Mouse (Mus musculus) embryonic fibroblast, embryonic 13.5 days (primary cell): ENCODE data around the gene Cetn3. TPM values are rescaled to one million over a fixed set of nuclear protein-coding genes. Genes with fewer than 3 reads are reported as not detected.

Source experiments
- H3K27ac ChIP-seq: 2 replicates; pipeline ENCODE4 v1.5.1; 2012; ENCODE audit warnings: low read length, control low read depth, inconsistent platforms; ENCODE audit not compliant: insufficient read depth
- H3K4me1 ChIP-seq: 2 replicates; pipeline ENCODE4 v1.6.1; 2011; ENCODE audit warnings: low read length; ENCODE audit not compliant: control insufficient read depth, insufficient read depth
- H3K4me3 ChIP-seq: 2 replicates; pipeline ENCODE4 v1.5.1; 2011; ENCODE audit warnings: mild to moderate bottlenecking, control low read depth, low read length; ENCODE audit not compliant: insufficient read depth
- CTCF ChIP-seq: IDR thresholded peaks from 2 replicates; pipeline ENCODE4 v1.5.1; 2011; ENCODE audit warnings: mild to moderate bottlenecking, control low read depth, low read length, moderate library complexity, borderline replicate concordance; ENCODE audit not compliant: insufficient read depth
- POLR2A ChIP-seq: IDR thresholded peaks from 2 replicates; pipeline ENCODE4 v1.6.1; 2011; ENCODE audit warnings: low read depth, mild to moderate bottlenecking, control low read depth, low read length, moderate library complexity
- polyA plus RNA-seq: library from polyadenylated mRNA; stranded (reverse); fragments of >200 nt; gene quantifications from 2 replicates; pipeline ENCODE4 v1.2.4, GENCODE M21; 2011; ENCODE audit warnings: low read depth; ENCODE audit not compliant: missing spikeins, insufficient read length

Cetn3 gene
- polyA plus RNA-seq, 1 experiment, result 135 TPM

DNA sequence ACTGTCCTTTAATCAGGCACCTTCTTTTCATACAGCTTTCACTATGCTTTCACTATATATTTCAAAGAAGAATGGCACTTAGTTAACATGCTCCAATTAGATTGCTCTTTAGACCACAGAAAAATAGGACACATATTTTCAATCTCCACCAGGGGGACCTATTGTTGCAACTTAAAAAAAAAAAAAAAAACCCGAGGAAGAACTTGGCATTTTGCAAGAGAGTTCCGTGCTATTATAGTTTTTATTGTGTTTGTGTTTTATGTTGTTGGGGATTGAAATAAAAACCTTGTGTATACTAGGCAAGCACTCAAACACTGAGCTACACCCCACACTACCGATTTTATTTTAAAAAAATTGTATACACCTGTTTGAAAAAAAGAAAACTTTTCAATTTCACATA, 18.2 kb downstream of the Cetn3 start:
- Histone ChIP-seq H3K4me3 (no peak overlapping the region), H3K27ac (no peak overlapping the region), H3K4me1 (no peaks in the 10 kb centered on the region)
- no peak for TF ChIP-seq CTCF
- no peak for TF ChIP-seq POLR2A

DNA sequence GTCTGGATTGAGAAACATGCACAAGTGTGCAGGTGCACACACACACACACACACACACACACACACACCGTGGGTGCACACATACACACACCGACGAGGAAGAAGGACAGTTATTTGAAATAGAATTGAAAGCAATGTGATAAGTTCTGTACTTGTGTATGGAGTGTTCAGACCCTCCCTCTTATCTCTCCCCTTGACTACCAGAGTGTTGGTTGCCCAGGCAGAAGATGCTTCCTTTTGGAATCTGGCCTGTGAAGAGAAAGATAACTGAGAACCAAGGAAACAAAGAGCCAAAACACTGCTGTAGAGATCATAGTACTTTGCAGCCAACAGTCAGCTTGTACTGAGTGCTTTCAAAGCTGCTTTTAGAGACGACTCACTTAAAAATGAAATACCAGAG, 20.8 kb downstream of the Cetn3 start:
- H3K4me1 ChIP-seq, result no peaks in the 10 kb centered on the region
- no peak for TF ChIP-seq POLR2A
- TF ChIP-seq CTCF, result no peak
- no peak overlapping the region for H3K4me3 ChIP-seq
- H3K27ac ChIP-seq, result no peak overlapping the region

DNA sequence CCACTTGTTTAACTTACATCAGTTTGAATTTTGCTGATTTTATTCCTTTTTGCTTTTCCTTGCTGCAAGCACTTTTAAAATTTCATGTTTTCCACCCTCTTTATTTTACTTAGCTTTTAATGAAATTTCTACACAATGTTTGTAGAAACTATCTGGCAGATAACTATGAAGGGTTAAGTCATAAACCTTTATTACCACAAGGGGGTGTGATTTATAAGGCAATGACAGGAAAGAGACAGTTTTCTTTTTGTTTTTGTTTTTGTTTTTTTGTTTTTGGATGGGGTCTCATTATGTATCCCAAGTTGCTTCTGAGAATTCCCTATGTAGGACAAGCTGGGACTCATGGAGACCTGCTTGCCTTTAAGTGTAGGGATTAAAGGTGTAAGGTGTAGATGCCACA, 39.9 kb downstream of the Cetn3 start:
- H3K4me3 ChIP-seq, result no peak overlapping the region
- no peaks in the 10 kb centered on the region for H3K4me1 ChIP-seq
- TF ChIP-seq CTCF (no peak), POLR2A (no peak)
- H3K27ac ChIP-seq, result no peak overlapping the region

DNA sequence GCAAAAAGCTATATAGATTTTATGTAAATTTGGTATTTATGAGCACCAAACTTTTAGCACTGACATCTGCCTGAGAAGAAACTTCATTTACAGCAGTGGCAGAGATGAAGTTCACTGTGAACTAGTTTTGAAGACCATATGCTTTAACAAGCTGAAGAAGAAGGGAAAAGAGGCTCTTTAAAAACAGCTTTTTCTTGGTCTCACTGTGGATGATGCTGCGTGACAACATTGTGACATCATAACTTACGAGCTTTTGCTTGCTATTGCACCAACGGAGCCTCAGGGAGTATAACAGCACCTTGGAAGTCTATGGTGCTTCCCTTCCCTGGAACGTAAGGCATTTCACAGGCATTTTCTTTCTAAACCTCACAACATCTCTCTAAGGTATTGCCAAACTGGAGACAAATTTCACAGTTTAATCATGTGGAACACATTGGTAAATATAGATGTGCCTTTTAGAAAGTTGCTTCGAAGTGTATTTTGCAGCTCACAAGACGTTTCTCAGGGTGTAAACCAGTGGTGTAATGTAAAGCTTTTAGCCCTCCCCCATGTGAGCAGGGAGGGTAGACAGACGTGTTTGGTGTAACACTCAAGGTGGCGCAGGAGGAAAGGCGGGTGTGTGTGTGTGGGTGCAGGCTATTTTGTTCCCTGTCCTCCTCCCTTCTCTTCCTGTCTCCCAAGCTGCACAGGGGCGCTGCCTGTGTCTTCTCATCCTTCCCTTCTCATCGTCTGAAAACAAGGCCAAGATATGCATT, 41.9 kb downstream of the Cetn3 start:
- TF ChIP-seq POLR2A (no peak), CTCF (no peak)

DNA sequence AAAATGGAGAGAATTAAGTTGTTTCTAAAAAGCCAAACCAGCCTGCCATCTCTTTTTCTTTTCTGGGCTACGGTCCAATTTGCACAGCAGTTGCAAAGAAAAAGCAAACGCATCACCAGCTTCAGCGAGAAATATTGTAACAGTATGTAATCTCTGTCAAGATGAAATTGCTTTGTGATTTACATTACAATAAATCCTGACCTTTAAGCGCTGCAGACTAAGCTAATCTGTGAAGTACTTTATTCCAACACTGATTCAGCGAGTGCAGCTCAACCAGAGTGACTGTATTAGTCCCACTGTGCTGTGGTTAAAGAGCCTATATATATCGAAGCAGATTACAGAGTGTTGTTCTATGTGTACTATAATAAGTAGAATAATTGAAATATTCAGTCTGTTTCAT, 45.6 kb downstream of the Cetn3 start:
- no peaks in the 10 kb centered on the region for H3K4me1 ChIP-seq
- no peak overlapping the region for H3K27ac ChIP-seq
- no peak for TF ChIP-seq POLR2A
- no peak for TF ChIP-seq CTCF
- no peak overlapping the region for H3K4me3 ChIP-seq

More for the DNA sequence above, 41.9 kb downstream of the Cetn3 start:
- no peaks in the 10 kb centered on the region for H3K4me1 ChIP-seq
- H3K27ac ChIP-seq, result no peak overlapping the region
- no peak overlapping the region for H3K4me3 ChIP-seq

DNA sequence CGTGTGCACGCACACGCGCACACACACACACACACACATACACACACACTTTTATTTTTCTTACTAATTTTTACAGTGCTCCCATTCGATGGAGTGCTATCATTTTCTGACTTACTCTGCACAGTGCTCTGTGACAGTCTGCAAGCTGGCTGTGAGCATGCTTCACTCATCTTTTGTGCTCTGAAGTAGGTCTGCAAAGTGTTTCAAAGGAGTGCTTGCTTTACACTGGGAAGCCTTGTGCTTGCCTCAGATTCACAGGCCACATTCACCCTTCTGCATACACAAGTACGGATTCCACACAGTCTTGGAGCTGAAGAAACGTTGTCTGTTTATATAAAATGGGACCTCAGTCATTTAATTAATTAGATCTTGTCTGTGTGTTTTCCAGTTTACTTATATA, 49.0 kb downstream of the Cetn3 start:
- no peaks in the 10 kb centered on the region for H3K4me1 ChIP-seq
- no peak for TF ChIP-seq POLR2A
- no peak for TF ChIP-seq CTCF
- no peak overlapping the region for H3K27ac ChIP-seq
- H3K4me3 ChIP-seq, result no peak overlapping the region

DNA sequence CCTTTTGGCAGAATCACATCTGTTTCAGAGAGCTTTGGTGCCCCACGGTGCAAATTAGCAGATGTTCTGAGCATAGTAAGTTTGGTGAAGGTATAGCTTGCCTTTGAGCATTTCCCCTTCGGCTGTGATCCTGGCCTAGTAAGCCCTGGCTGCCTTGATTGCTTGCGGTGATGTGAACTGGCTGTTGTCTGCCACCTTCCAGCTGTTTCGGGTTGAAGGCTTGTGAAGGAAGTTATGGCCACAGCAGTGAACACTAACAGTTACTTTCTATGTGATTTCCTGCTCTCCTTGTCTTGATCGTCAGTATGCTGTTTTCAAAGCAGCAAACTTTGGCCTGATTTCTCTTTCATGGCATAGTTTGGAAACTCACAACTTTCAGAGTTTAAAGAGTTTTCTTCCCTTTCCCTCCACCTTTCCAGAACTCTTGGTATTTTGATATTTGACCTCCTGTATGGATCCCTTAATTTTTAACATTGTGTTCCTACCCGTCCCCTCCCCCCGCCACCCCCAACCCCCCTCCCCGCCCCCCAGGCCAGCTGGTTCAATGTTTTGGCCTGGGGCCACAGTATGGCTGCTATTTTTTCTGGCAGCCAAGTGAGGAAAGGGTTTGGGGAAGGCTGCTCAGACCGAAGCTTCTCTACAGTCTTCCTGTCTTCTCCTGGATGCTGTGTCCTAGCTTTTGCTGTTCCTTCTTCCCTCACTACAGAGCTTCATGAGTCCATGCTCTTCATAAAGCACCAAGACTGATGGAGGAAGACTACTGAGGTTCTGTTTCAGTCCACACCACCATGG, 53.7 kb downstream of the Cetn3 start:
- no peak overlapping the region for H3K4me3 ChIP-seq
- H3K4me1 ChIP-seq, result no peaks in the 10 kb centered on the region
- TF ChIP-seq POLR2A (no peak), CTCF (no peak)
- no peak overlapping the region for H3K27ac ChIP-seq

DNA sequence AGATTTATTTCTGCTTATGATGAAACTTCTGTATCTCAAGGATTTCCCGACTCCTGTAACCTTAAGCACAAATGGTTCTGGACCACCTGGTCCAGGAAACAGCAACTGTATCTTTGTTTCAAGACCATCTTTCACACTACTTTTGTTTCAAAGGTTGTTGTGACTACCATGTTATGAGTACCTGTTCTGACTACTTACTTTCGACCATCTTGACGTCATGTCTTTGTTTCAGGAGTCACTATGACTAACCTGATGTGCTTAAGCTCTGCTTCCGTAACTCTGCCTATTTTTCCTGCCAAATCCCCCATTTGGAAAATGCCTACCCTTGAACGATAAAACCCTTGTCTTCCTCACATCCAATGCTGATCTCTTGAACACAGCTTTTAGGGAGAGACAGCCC, 55.1 kb downstream of the Cetn3 start:
- Histone ChIP-seq H3K4me1 (no peaks in the 10 kb centered on the region), H3K27ac (no peak overlapping the region), H3K4me3 (no peak overlapping the region)
- TF ChIP-seq POLR2A, result no peak
- no peak for TF ChIP-seq CTCF

DNA sequence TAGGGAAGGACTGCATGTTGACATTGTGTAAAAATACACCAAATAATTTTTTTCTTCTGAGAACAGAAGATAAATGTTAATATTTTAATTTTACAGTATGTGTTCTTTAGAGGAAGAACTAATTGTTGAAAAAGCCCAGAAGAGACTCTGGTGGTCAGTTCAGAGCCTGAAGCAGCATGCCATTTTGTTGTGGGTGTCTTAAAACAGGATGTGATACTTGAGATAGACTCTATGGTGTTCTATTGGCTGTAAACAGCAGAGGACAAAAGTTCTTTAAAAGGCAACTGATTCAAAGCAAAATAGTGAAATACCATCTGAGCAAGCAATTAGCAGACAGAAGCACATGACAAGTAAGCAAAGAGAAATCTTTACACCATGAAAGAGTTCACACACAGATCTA, 56.1 kb downstream of the Cetn3 start:
- TF ChIP-seq CTCF, result no peak
- TF ChIP-seq POLR2A, result no peak
- H3K4me1 ChIP-seq, result no peaks in the 10 kb centered on the region
- H3K4me3 ChIP-seq, result no peak overlapping the region

DNA sequence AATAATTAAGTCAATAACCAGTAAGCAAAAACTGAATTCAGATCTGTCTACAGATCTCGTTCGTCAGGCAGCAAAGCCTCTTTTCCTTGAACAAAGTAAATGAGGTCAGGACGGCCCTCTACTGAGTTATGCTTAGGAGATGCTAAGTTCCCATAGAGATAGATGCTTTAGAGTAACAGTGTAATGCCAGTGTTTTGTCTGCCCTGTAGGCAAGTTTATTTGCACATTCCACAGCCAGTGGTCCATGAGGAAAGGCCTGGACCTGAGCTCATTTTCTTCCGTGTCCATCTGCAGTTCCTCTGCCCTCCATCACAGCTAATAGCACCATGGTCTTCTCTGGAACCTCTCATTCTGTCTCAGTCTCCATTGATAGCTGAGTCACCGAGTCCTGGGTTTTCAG, 57.4 kb downstream of the Cetn3 start:
- TF ChIP-seq CTCF, result no peak
- no peak for TF ChIP-seq POLR2A
- H3K4me3 ChIP-seq, result no peak overlapping the region
- H3K4me1 ChIP-seq, result no peaks in the 10 kb centered on the region
- no peak overlapping the region for H3K27ac ChIP-seq

More for the DNA sequence above, 56.1 kb downstream of the Cetn3 start:
- H3K27ac ChIP-seq, result no peak overlapping the region
